Mouse (Mus musculus) testis, adult 2 months (tissue): ENCODE measurements around the gene Dmc1.

ENCODE experiments used
- CTCF ChIP-seq: fragments of 200-500 bp; IDR thresholded peaks from 2 replicates; pipeline ENCODE4 v1.5.1; 2012; ENCODE audit warnings: low read depth, mild to moderate bottlenecking, inconsistent platforms, low read length, moderate library complexity; ENCODE audit not compliant: control insufficient read depth, insufficient read depth, insufficient replicate concordance
- POLR2A ChIP-seq: fragments of 200-500 bp; IDR thresholded peaks from 2 replicates; pipeline ENCODE4 v1.6.1; 2012; ENCODE audit warnings: low read depth, mild to moderate bottlenecking, inconsistent platforms, low read length, moderate library complexity; ENCODE audit not compliant: control insufficient read depth

DNA sequence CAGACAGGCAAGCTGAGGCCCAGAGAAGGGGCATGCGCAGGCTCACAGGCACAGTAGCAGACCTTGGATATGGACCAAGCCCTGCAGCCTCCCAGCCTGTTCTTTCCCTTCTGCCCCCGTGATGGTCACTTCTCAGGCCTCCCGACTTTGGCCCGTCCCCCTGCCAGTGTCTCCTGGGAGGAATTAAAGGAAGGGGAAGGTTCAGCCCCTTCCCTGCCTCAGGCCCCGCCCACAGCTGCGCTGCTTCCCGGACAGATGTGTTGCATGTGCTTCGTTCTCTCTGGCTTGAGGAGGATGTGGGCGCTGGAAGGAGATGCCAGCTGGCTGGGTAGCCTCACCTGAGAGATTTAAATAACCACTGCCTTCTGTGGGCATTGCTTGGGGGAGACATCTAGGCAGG is 91.0 kb downstream of the Dmc1 start:
- no peak for TF ChIP-seq CTCF
- TF ChIP-seq POLR2A: no peak
